Mouse (Mus musculus): ENCODE measurements around the gene Scgb1c1. TPM values are rescaled to one million over a fixed set of nuclear protein-coding genes. Genes with fewer than 3 reads are reported as not detected.

Gene Scgb1c1
- not detected for total RNA-seq (2021)

- peak; percentile 73 to 92 for DNase-seq (ENCODE audit: extremely low spot score in 1 of 2, low spot score in 2 of 2)
- intact Hi-C loops (cut with DNase I) = loop anchor here (2.0 kb wide), 2 partner anchors 58 to 204 kb away; no protein-coding TSS in a partner anchor
Observed at GRCm38 (mm10) chr7:140844905-140845665, at the start of gene Scgb1c1. Scgb1c1 (plus strand) TSS chr7:140845547.

GRCm38 (mm10) chr7:140797619-140798018 lies 47.7 kb upstream of the Scgb1c1 start:
- intact Hi-C loops (cut with DNase I) = no loop called here

GRCm38 (mm10) chr7:140798212-140798611 lies 47.1 kb upstream of the Scgb1c1 start:
- DNase-seq (ENCODE audit: extremely low spot score in 1 of 2, low spot score in 2 of 2) = no peak
- intact Hi-C loops (cut with DNase I) = no loop called here

More at GRCm38 (mm10) chr7:140797619-140798018, 47.7 kb upstream of the Scgb1c1 start:
- DNase-seq (ENCODE audit: extremely low spot score in 1 of 2, low spot score in 2 of 2) = no peak

- DNase-seq (ENCODE audit: extremely low spot score in 1 of 2, low spot score in 2 of 2) = peak in 1 of 2 experiments; percentile 35
- intact Hi-C loops (cut with DNase I) = no loop called here
Observed at GRCm38 (mm10) chr7:140802629-140803028, 42.7 kb upstream of the Scgb1c1 start.

- intact Hi-C loops (cut with DNase I) = no loop called here
- DNase-seq (ENCODE audit: extremely low spot score in 1 of 2, low spot score in 2 of 2) = peak; percentile 24 to 56
Observed at GRCm38 (mm10) chr7:140805704-140806103, 39.6 kb upstream of the Scgb1c1 start.

GRCm38 (mm10) chr7:140810496-140810895 lies 34.9 kb upstream of the Scgb1c1 start:
- no peak for DNase-seq (ENCODE audit: extremely low spot score in 1 of 2, low spot score in 2 of 2)
- intact Hi-C loops (cut with DNase I) = no loop called here

GRCm38 (mm10) chr7:140811714-140812113 lies 33.6 kb upstream of the Scgb1c1 start:
- intact Hi-C loops (cut with DNase I) = no loop called here
- DNase-seq (ENCODE audit: extremely low spot score in 1 of 2, low spot score in 2 of 2) = peak in 1 of 2 experiments; percentile 41

GRCm38 (mm10) chr7:140812850-140813249 lies 32.5 kb upstream of the Scgb1c1 start:
- no peak for DNase-seq (ENCODE audit: extremely low spot score in 1 of 2, low spot score in 2 of 2)
- intact Hi-C loops (cut with DNase I) = no loop called here

GRCm38 (mm10) chr7:140820173-140820572 lies 25.2 kb upstream of the Scgb1c1 start:
- DNase-seq (ENCODE audit: extremely low spot score in 1 of 2, low spot score in 2 of 2) = no peak
- intact Hi-C loops (cut with DNase I) = loop anchor here (10.0 kb wide), 2 partner anchors 635 to 665 kb away; partner anchors contain the start of gene Sprn

- intact Hi-C loops (cut with DNase I) = loop anchor here (10.0 kb wide), 2 partner anchors 636 to 666 kb away; partner anchors contain the start of gene Sprn
- DNase-seq (ENCODE audit: extremely low spot score in 1 of 2, low spot score in 2 of 2) = no peak
Observed at GRCm38 (mm10) chr7:140821305-140821652, 24.1 kb upstream of the Scgb1c1 start.

GRCm38 (mm10) chr7:140821653-140822329 lies 23.6 kb upstream of the Scgb1c1 start, which contains the start of gene Zfp941:
Zfp941 (minus strand) TSS chr7:140822178.
- intact Hi-C loops (cut with DNase I) = loop anchor here (10.0 kb wide), 2 partner anchors 637 to 667 kb away; partner anchors contain the start of gene Sprn
- DNase-seq (ENCODE audit: extremely low spot score in 1 of 2, low spot score in 2 of 2) = peak; percentile 52 to 82

- no peak for DNase-seq (ENCODE audit: extremely low spot score in 1 of 2, low spot score in 2 of 2)
- intact Hi-C loops (cut with DNase I) = loop anchor here (10.0 kb wide), 2 partner anchors 638 to 668 kb away; partner anchors contain the start of gene Sprn
Observed at GRCm38 (mm10) chr7:140822731-140823130, 22.6 kb upstream of the Scgb1c1 start.

GRCm38 (mm10) chr7:140828171-140828881 lies 17.0 kb upstream of the Scgb1c1 start:
- intact Hi-C loops (cut with DNase I) = loop anchor here (10.0 kb wide), 2 partner anchors 644 to 674 kb away; partner anchors contain the start of gene Sprn
- DNase-seq (ENCODE audit: extremely low spot score in 1 of 2, low spot score in 2 of 2) = peak in 1 of 2 experiments; percentile 64

GRCm38 (mm10) chr7:140831447-140831846 lies 13.9 kb upstream of the Scgb1c1 start:
- intact Hi-C loops (cut with DNase I) = no loop called here
- DNase-seq (ENCODE audit: extremely low spot score in 1 of 2, low spot score in 2 of 2) = no peak

- intact Hi-C loops (cut with DNase I) = no loop called here
- peak in 1 of 2 experiments; percentile 6 for DNase-seq (ENCODE audit: extremely low spot score in 1 of 2, low spot score in 2 of 2)
Observed at GRCm38 (mm10) chr7:140833341-140833740, 12.0 kb upstream of the Scgb1c1 start.

GRCm38 (mm10) chr7:140834968-140835757 lies 10.2 kb upstream of the Scgb1c1 start, which contains the start of gene Urah:
Urah (plus strand) TSS chr7:140835018.
- DNase-seq (ENCODE audit: extremely low spot score in 1 of 2, low spot score in 2 of 2) = no peak
- intact Hi-C loops (cut with DNase I) = no loop called here

GRCm38 (mm10) chr7:140835758-140836087 lies 9.6 kb upstream of the Scgb1c1 start:
- DNase-seq (ENCODE audit: extremely low spot score in 1 of 2, low spot score in 2 of 2) = no peak
- intact Hi-C loops (cut with DNase I) = no loop called here
